Mouse (Mus musculus): ENCODE results near the gene Chrnb2. TPM values are rescaled to one million over a fixed set of nuclear protein-coding genes. Genes with fewer than 3 reads are reported as not detected.

Gene Chrnb2
- total RNA-seq, 2 experiments from 2014 or later, result 0.12 to 0.22 TPM

DNA sequence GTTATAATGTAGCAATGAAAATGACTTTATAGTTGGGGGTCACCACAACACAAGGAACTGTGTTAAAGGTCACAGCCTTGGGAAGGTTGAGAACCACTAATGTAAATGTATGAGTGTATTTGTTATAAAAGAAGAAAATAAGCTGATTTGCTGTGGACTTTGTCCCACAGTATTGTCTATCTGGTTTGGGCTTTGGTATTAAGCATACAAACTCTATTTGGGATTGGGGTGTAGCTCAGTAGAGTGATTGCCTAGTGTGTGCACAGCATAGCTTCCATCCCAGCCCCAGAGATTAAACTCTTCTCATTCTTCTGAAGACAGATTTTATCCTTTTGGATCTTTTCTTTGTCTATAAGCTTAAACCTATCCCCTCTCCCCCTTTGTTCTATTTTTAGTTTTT is 42.4 kb downstream of the Chrnb2 start:
- intact Hi-C loops (cut with DNase I), result no loop called here
- no peak for DNase-seq

DNA sequence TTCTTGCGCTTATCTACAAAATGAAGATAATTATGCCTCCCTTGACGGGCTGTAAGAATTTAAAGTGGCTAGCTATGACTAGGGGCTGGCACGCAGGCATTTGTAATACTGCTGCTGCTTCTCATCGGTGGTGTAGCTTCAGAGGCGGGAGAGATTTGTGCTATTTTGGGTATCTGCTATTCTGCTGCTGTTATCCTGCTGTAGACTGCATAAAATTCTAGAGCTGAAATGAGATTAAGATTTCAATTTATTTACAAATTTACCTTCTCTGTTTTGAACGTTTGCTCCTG is 48.5 kb downstream of the Chrnb2 start:
- intact Hi-C loops (cut with DNase I), result no loop called here
- DNase-seq, result peak; percentile 10 to 11

DNA sequence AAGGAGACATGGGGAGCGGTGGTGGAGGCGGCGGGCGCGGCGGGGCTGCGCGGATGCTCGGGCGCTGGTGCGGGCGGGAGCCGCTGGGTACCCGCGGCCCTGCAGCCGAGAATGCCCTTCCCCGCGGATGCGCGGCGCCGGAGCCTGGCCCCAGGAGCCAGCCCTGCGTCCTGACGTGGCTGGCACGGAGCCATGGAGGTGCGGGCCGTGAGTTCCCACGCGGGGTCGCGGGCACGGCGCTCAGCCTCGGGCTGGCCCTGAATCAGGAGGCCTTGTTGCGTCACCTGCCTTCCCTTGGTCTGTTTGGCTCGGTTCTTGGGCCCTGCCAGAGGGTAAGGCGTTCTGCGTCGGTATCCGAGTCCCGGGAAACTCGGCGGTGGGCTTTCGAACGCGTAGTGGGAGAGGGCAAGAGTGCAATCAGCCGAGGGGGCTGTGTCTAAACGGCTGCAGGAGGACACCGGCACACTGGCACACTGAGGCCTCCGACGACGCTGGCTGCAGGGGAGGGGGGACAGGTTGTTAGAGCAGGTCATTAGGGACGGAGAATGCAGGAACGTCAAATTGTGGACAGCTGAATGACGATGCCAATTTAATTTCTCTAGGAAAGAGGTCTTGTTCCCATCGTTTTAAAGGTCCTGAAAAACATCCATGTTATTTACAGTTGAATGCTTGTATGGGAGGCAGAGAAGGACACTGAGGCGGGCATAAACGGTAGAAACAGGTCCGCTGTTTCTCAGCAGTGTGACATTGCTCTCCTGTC is 49.0 kb downstream of the Chrnb2 start:
- intact Hi-C loops (cut with DNase I), result no loop called here

DNA sequence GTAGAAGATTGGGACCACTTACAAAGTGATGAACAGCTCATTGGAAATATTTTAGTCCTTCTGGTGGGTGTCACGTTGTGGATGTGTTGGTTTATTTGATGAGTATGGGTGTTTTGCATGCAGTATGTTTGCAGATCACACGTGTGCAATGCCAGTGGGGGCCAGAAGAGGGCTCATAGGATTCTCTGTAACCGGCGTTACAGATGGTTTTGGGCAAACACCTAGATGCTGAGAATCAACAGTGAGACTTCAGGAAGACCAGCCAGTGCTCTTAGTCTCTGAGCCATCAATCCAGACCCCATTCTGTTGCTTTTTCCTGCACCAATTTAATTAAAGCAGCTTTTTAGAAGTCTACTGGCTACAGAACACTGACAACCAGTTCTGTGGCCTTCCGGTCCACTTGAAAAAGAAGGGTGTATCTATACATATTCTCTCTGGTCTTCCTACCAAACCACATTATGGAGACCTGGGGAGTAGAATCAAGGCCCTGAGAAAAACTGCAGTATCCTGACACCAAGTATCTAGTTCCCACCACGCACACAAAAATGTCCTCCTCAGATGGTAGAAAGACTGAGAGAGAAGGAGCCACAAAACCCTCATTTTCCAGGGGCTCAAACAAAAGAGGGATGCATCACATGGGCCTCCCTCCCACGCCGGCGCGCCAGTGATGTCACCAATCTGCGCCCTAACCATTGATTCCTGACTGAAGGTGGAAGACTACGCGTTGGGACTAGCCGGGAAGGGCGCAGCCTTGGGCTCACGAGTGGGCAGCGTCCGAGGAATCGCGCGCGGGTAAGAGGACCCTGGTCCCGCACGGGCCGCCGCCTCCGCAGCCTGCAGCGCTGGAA is 49.8 kb downstream of the Chrnb2 start, which contains the start of gene Adar:
TSS of gene Adar (plus strand) at position 664 of the 848 bp plus-strand sequence.
- intact Hi-C loops (cut with DNase I), result no loop called here

More for the DNA sequence above, 49.0 kb downstream of the Chrnb2 start:
- peak in 1 of 2 experiments; percentile 58 for DNase-seq

DNA sequence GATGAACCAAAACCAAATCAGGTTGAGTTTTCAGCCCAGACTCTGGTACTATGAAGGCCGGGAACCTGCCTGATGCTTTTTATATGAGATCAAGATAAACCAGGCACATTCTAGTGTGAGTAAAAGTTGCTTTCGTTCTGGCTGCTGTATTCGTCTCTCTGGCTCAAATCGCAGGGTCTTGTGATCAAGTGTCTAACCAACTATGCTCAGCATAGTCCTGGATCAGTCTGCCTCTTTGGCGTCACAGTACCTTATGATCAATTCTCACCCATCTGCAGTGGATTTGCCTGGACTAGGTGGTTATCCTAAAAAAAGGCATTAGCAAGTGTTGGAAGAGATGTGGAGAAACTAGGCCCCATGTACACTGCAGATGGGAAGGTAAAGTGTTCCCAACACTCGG is 60.4 kb downstream of the Chrnb2 start:
- intact Hi-C loops (cut with DNase I), result no loop called here
- no peak for DNase-seq

More for the DNA sequence above, 49.8 kb downstream of the Chrnb2 start, which contains the start of gene Adar:
- peak; percentile 80 to 88 for DNase-seq

DNA sequence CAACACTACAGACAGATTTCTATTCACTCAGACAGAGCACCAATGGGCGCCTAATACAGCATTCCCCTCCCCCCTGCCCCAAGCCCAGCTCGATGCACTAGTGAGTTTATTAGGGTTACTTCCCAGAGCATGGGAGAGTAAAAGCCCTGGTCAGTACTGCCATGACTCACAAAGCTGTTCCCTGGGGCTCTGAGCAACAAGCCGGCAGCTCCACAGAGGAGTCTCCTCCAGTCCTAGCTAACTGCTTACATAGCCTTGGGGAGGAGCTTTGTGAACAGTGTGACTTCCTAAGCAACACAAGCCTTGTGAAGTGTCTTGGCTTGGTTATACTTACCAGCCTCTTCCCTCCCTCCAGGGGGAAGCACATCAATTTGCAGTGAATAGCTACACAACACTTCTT is 60.8 kb downstream of the Chrnb2 start:
- no peak for DNase-seq
- intact Hi-C loops (cut with DNase I), result no loop called here

DNA sequence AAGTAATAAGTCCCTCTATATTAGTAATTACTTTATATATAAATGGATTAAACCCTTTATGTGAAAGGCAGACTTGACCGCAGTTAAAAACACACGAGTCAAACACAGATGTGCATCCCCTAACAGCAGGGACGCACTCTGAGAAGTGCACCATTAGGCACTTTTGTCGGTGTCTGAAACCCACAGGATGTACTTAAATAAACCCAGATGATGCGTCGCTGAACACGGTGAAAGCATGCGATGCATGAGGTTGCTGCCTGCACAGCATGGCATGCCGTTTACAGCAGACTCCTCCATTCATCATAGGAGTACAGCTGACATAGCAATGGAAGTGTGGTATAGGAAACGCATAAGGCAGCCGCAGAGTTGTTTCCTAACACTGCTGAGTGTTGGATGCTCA is 64.0 kb downstream of the Chrnb2 start:
- intact Hi-C loops (cut with DNase I), result no loop called here
- no peak for DNase-seq

DNA sequence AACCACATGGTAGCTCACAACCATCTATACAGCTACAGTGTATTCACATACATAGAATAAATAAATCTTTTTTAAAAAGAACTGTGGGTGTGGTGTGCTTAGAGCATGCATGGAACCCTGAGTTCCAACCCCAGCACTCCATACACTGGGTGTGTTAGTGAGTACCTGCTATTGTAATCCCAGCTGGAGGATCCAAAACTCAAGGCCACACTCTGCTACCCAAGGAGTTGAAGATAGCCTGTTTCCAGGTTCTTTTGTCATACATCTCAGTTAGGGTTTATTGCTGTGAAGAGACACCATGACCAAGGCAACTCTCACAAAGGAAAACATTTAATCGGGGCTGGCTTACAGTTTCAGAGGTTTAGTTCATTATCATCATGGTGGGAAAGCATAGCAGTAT is 65.5 kb downstream of the Chrnb2 start:
- intact Hi-C loops (cut with DNase I), result no loop called here
- DNase-seq, result no peak

Other genes with a start within 250 kb of the Chrnb2 start
- 1 to 10 TPM; 7.4 to 8.8 TPM for gene Kcnn3, start 244.5 kb downstream of the Chrnb2 start, total RNA-seq (2021)
- 10 to 100 TPM; 14.3 to 16.2 TPM for gene Adar, start 49.6 kb downstream of the Chrnb2 start, total RNA-seq (2021)
- 10 to 100 TPM; 32.3 to 37.3 TPM for gene Ube2q1, start 9.0 kb upstream of the Chrnb2 start, total RNA-seq (2021)
- 10 to 100 TPM; 24.8 to 25.3 TPM for gene She, start 66.7 kb upstream of the Chrnb2 start, total RNA-seq (2021)
- 1 to 10 TPM; 3.9 to 4.0 TPM for gene Il6ra, start 148.6 kb upstream of the Chrnb2 start, total RNA-seq (2021)
- 10 to 100 TPM; 56.2 to 58.1 TPM for gene Atp8b2, start 198.9 kb upstream of the Chrnb2 start, total RNA-seq (2021)
- gene Hax1, start 234.1 kb upstream of the Chrnb2 start, total RNA-seq (2021), result 10 to 100 TPM; 43.6 to 44.1 TPM